Mouse (Mus musculus) kidney, postnatal 25 days (tissue): Measurements from ENCODE around the gene Stat3.
A peak's percentile ranks its signal among the peaks of the same experiment; 100 is the strongest.

ENCODE experiments used
- DNase-seq, 2 experiments: peaks; one replicate each; pipeline ENCODE4 v3.0.0; 2021; ENCODE audit warnings: mixed read lengths in 2 of 2

The Stat3 gene

GRCm38 (mm10) chr11:100939512-100940151 lies at the start of gene Stat3:
Stat3 (minus strand) TSS chr11:100939540.
- DNase-seq = peak; percentile 99 to 100

DNA sequence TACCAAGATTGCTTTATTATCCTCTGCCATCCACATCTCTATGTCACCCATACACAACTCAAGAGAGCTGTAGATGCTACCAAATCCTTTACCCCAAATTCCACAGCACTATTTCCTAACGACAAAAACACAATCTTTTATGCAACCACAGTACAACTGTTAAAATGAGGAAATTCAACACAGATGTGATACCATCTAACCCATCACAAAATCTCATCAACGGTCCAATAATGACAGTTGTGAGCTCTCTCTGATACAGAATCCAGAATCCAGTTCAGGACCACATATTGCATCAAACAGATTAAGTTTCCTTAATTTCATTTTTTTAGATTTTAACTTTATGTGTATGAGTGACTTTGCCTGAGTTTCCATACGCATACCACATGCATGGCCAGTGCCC lies 49.3 kb upstream of the Stat3 start:
- DNase-seq = no peak

GRCm38 (mm10) chr11:100985607-100986006 lies 46.3 kb upstream of the Stat3 start:
- no peak for DNase-seq

GRCm38 (mm10) chr11:100983778-100984131 lies 44.4 kb upstream of the Stat3 start:
- no peak for DNase-seq

GRCm38 (mm10) chr11:100983125-100983777 lies 43.9 kb upstream of the Stat3 start:
- DNase-seq = peak; percentile 77 to 92

GRCm38 (mm10) chr11:100982087-100982486 lies 42.7 kb upstream of the Stat3 start:
- DNase-seq = no peak

- no peak for DNase-seq
Observed at GRCm38 (mm10) chr11:100981236-100981635, 41.9 kb upstream of the Stat3 start.

DNA sequence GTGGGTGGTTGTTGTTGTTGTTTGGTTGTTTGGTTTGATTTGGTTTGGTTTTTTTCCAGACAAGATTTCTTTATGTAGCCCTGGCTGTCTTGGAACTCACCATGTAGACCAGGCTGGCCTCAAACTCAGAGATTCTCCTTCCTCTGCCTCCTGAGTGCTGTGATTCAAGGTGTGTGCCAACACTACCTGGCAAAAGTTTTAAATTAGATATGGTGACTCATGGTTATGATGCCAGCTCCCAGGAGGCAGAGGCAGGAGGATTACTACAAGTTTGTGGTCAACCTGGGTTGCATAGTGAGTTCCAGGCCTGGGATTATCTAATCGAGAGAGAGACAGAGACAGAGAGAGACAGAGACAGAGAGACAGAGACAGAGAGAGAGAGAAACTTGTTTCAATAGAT lies 41.1 kb upstream of the Stat3 start:
- DNase-seq = no peak

- DNase-seq = peak; percentile 44 to 46
Observed at GRCm38 (mm10) chr11:100979887-100980286, 40.5 kb upstream of the Stat3 start.

DNA sequence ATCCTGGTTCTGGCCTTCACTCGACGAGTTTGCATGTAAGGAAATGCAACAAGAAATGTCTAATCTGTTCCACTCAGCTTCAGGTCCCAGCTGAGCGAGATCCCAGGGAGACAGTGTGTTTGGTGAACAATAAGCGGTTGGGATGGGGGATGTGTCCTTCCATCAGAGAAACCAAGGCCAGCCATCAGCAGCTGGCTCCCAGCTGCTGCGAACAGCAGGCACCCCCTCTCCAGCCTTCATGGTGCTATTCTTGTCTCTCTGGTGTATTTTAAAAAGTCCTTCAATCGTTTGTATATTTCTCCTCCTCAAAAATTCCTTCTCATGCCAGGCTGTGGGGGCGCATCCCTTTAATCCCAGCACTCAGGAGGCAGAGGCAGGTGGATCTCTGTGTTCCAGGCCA lies 35.9 kb upstream of the Stat3 start:
- DNase-seq = no peak

GRCm38 (mm10) chr11:100974381-100974970 lies 35.1 kb upstream of the Stat3 start:
- no peak for DNase-seq

- DNase-seq = no peak
Observed at GRCm38 (mm10) chr11:100973245-100973644, 33.9 kb upstream of the Stat3 start.

GRCm38 (mm10) chr11:100971455-100971854 lies 32.1 kb upstream of the Stat3 start:
- no peak for DNase-seq

DNA sequence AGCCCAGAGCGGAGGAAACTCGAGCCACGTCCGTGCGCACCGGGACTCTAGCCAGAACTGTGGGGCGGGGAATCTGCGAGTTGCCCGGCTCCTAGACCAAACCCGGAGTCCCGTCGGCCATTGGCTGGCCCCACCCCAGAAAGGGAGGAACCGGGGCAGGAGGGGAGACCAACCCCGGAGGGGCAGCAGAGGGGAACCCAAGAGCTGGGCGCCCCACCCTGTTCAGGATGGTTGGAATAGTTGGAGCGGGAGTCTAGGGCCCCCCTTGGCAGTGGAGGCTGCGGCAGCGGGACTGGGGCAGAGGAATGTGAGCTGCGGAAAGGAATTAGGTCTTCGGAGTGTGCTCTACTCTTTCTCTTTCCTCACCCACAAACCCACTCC lies 31.2 kb upstream of the Stat3 start, which contains the start of gene Cavin1:
Gene Cavin1 (minus strand): TSS at position 331 of the 381 bp plus-strand sequence.
- DNase-seq = peak; percentile 95 to 97

DNA sequence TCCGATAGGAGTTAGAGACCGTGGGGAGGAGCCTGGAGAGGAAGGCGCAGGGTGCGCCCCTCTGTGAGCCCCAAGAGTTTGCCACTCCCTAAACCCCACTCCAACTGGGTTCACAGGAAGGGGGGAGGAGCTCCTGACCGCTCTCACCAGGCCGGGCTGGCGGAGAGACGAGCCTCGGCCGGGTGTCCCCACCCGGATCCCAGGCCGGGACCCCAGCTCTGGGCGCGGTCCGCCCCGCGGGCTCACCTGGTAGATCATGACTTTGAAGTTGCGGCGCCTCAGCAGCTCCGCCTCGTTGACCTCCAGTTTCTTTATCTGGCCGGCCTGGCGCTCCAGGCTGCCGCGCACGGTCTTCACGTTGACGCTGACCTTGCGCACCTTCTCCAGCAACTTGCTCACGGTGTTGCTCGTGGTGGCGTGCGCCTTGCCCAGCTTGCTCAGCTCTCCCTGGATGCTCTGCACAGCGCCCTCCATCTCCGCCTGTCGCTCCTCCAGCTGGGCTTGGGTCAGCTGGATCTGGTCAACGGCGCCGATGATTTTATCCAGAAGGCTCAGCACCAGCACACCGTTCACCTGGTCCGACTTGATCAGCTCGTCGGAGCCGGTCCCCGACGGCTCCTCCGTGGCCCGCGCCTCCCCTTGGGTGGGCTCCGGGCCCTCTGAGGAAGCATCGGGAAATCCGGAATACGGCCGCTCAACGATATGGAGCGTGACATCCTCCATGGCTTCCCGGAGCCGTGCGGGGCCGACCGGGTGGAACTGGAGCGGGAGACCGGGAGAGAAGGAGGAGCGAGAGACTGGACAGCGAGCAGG lies 30.6 kb upstream of the Stat3 start:
- peak; percentile 35 to 71 for DNase-seq

DNA sequence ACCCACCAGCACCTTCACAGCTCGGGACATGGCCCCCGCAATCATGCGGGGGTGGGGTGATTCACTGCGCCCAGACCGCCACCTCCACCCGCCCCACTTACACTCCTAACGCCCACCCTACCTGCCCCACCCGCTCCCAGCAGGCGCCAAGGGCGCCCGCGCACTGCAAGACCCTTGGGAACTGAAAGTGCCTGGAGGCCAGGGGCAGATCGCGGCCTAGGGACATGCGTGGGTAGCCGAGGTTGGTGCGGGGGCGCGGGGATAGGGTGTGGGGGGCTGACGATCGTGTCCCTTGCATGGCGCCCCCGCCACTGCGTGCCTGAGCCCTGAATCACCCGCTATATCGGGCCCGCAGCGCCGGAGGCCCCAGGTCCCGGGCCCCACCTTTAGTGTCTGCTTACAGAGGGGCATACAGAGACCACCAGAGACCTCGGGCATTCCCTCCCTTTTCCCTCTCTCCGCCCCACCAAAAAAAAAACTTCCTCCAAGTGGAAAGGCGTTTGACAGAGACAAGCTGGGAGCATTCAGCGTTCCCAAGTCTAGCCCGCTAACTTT lies 29.9 kb upstream of the Stat3 start:
- DNase-seq = peak; percentile 15 to 54

GRCm38 (mm10) chr11:100968501-100968900 lies 29.2 kb upstream of the Stat3 start:
- no peak for DNase-seq

- no peak for DNase-seq
Observed at GRCm38 (mm10) chr11:100967881-100968420, 28.6 kb upstream of the Stat3 start.

DNA sequence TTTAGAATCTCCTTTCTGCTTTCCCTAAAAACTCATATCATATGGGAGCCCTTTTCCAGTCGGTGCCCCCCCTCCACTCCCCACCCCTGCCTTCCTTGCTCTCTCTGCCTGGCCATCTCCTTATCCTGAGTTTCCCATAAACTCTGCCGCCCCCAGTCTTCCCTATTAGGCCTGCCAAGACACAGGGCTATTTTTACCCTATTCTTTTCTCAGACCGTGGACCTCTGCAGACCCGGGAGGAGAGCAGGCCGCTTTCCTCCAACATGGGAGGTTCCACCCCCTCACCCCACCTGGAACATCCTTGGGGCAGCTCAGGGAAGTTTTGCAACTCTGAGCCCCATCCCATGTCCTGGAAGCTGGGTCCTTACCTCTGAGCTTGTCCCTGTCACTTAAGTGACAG lies 28.0 kb upstream of the Stat3 start:
- DNase-seq = no peak

- no peak for DNase-seq
Observed at GRCm38 (mm10) chr11:100965760-100966159, 26.4 kb upstream of the Stat3 start.

- no peak for DNase-seq
Observed at GRCm38 (mm10) chr11:100964901-100965542, 25.7 kb upstream of the Stat3 start.

- DNase-seq = no peak
Observed at GRCm38 (mm10) chr11:100964180-100964579, 24.8 kb upstream of the Stat3 start.
